Mouse (Mus musculus) c-Kit-positive CD71-positive TER-119-positive erythroid progenitor cells, embryonic 14.5 days (primary cell): ENCODE results near the gene Fignl1.

Experiments
- DNase-seq: peaks from one replicate; pipeline ENCODE4 v3.0.0-alpha.2; 2013; ENCODE audit warnings: low spot score

Fignl1 gene

DNA sequence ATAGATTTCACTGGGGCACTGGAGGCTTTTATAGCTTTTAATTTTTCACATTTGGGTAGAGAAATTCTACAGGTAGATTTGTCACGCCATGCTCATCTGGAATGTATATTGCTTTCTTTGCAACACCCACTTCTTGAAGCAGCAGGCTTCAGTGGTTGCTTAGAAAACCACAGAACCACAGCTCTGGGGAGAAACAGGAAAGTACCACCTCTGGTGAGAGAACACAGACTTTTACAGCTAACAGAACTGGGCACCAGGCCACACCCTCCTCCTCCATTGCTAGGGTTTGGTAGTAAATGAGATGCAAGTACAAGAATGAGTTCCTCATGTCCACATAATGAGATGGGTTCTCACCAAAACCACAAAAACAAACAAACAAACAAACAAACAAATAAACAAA lies 42.7 kb downstream of the Fignl1 start:
- DNase-seq: no peak

DNA sequence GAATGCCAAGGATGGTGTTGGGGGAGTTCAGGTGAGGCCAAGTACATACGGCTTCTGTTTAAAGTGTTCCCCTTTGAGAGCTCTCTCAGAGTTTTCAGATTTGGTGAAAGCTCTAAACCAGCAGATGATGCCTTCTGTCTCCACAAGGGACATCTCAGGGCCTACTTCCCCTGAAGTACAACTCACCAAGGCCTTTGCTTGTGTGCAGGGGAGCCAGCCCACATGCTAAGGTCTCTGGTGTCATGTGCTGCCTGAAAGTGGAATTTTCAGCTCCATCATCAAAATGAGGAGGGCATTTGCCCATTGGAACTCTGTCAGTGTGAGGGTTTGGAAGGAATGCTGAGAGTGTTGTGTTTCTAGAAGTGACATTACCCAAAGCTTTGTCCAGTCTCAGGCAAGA lies 43.3 kb downstream of the Fignl1 start:
- DNase-seq: no peak

- DNase-seq: no peak
These were observed 45.5 kb downstream of the Fignl1 start for GRCm38 (mm10) chr11:11763211-11763666.

DNA sequence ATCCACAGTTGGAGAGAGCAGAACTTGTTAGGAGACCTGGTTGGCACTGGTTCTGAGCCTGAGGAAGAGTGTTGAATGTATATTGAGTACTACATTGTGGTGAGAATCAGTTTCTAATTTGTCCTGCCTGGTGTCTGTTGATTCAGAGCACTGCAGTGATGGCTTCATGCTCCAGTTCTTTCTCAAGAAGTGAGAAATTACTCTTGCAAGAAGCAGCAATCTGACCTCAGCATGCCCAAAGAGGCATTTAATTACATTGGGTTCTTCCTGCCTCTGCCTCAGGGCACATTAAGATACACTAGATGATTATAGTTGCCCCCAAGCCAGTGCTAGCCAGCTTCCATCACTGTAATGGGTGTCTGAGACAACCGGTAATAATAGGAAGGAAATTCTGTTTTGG lies 49.9 kb downstream of the Fignl1 start:
- DNase-seq: no peak

DNA sequence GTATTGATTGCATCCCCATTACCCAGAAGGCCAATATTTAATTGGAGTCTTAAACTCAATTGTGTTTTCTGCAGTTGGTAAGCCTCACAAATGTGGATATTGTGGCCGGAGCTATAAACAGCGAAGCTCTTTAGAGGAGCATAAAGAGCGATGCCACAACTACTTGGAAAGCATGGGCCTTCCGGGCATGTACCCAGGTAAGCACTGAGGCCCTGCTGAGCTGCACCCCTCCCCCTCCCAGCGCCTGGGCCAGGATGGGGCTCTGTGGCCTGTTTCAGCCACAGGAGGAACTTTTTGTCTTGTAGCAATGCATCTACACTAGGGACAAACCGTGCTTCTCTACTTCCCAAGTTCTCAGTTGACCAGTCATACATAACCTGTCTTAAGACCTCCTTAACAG lies 50.6 kb downstream of the Fignl1 start:
- no peak for DNase-seq

GRCm38 (mm10) chr11:11752859-11753258 lies 55.9 kb downstream of the Fignl1 start:
- DNase-seq: no peak

GRCm38 (mm10) chr11:11751091-11751490 lies 57.7 kb downstream of the Fignl1 start:
- DNase-seq: no peak

DNA sequence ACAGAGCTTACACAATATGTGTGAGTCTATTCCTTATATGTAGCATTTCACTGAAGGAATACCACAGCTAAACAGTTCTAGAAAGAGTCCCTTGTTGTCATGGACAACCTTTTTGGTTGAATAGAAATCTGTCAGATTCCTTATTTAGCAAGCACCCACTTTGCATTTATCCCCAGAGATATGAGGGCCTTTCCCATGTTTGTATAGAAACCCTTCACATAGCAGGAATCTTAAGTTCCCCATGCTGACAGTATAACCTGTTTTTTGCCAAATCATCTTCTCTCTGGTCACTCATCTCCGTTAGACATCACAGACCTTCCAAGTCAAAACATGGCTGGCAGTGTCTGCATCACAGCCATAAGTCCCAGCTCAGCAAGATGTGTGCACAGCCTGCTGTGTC lies 64.5 kb downstream of the Fignl1 start:
- no peak for DNase-seq

DNA sequence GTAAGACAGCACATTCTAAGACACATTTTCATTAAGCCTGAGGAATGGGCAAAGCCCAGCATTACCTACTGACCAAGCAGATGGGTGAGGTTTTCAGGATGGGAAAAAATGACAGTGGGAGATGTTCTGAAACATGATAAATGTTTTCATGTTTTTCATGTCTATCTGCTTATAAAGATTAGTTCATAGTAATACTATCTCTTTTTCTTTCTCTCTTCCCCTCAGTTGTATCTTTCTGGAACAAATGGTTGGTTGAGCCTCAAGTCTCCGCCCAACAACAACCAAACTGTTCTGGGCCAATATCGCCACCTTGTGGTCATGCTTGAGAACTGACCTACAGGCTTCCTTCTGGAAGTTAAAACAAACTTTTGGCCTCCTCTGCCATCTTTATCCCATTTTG lies 66.1 kb downstream of the Fignl1 start:
- peak; percentile 92 for DNase-seq

- DNase-seq: no peak
These were observed 67.2 kb downstream of the Fignl1 start for GRCm38 (mm10) chr11:11741574-11741973.

DNA sequence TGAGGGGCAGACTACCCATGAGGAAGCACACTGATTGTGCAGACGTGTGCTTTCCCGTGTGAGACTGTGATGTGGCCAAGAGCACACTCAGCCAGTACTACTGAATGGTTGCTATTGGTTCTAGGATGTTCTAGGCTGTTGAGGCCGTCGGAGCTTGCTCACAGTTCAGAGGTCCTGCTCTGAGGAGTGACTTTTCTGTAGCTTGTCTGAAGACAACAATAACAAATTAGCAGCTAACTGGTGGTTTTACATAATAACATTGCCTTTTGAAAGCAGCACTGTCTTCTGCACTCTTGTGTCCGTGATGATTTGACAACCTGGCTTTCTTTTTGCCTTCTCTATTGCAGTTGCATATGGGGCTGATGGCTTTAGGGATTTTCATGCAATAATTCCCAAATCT lies 68.2 kb downstream of the Fignl1 start:
- DNase-seq: no peak

GRCm38 (mm10) chr11:11739054-11739453 lies 69.7 kb downstream of the Fignl1 start:
- no peak for DNase-seq

GRCm38 (mm10) chr11:11737562-11737961 lies 71.2 kb downstream of the Fignl1 start:
- no peak for DNase-seq
